ENCODE assay signal across 22 mouse cellular contexts in genomic region chr19:23576685-23577084, GRCm38 (mm10).
DNase-seq lines count a peak whose midpoint lies in the region; ATAC-seq and TF ChIP-seq lines count a peak whose summit lies in the region.
"Had no signal": no experiment of that assay in that cellular context is flagged by ENCODE, and none has a peak within 500 bp of the region (broad histone marks: within the 10 kb centered on the region; RNA-seq: fewer than 3 reads in every experiment).

No protein-coding gene starts in this region.

- no peak overlapping the region for H3K27ac ChIP-seq in forebrain, postnatal 0 days (ENCODE audit: low read depth, low read length)
- H3K27ac ChIP-seq in forebrain, embryonic 10.5 days, result no peak overlapping the region
- no peak overlapping the region for H3K27ac ChIP-seq in layer of hippocampus, adult 2 months
- H3K27ac ChIP-seq in CH12.LX (ENCODE audit: insufficient read depth, low read depth), result no peak overlapping the region
- H3K27ac ChIP-seq: embryonic facial prominence, embryonic 10.5 days; heart, embryonic 13.5 days; limb, embryonic 10.5 days; liver, embryonic 12.5 days; neural tube, embryonic 13.5 days had no signal

- no peak for TF ChIP-seq POLR2A in CH12.LX (IDR thresholded peaks at IDR 0.05; ENCODE audit: low read depth, low read length)

- dilution Hi-C loops in CH12.LX (cut with MboI; ENCODE audit: extremely low pct_ligation_motif_present, extremely low pct_unique_long_range_greater_than_20kb, low sequenced_read_pairs), result no loop called here

- H3K27me3 ChIP-seq in forebrain, postnatal 0 days (ENCODE audit: insufficient read depth, low read length), result no peaks in the 10 kb centered on the region
- H3K27me3 ChIP-seq in forebrain, embryonic 10.5 days (ENCODE audit: poor library complexity, severe bottlenecking), result no peaks in the 10 kb centered on the region
- no peaks in the 10 kb centered on the region for H3K27me3 ChIP-seq in CH12.LX (replicated peaks)
- H3K27me3 ChIP-seq: heart, embryonic 13.5 days; liver, embryonic 12.5 days; neural tube, embryonic 13.5 days had no signal

- no peaks in the 10 kb centered on the region for H3K36me3 ChIP-seq in forebrain, postnatal 0 days (ENCODE audit: insufficient read depth)
- no peaks in the 10 kb centered on the region for H3K36me3 ChIP-seq in forebrain, embryonic 10.5 days (replicated peaks)
- H3K36me3 ChIP-seq in CH12.LX (replicated peaks in 1 of 2; ENCODE audit: control insufficient read depth in 1 of 2, insufficient read depth in 1 of 2, low read length in 1 of 2), result no peaks in the 10 kb centered on the region
- H3K36me3 ChIP-seq: embryonic facial prominence, embryonic 10.5 days; heart, embryonic 13.5 days; limb, embryonic 10.5 days; liver, embryonic 12.5 days; neural tube, embryonic 13.5 days had no signal

- no peak overlapping the region for H3K4me2 ChIP-seq in forebrain, postnatal 0 days (ENCODE audit: low read depth)
- H3K4me2 ChIP-seq in CH12.LX (ENCODE audit: insufficient read depth, low read depth, poor library complexity, severe bottlenecking), result no peak overlapping the region
- H3K4me2 ChIP-seq: heart, embryonic 13.5 days; liver, embryonic 12.5 days; neural tube, embryonic 13.5 days had no signal

- 59% methylated on average over 4 of the region's 4 CpGs for WGBS in forebrain, postnatal 0 days
- 57% methylated on average over 4 of the region's 4 CpGs for WGBS in forebrain, embryonic 10.5 days

- in situ Hi-C loops in CH12.LX (cut with MboI; ENCODE audit: low pct_ligation_motif_present, low pct_unique_long_range_greater_than_20kb, low sequenced_read_pairs), result no loop called here

- no peak for ATAC-seq in forebrain, postnatal 0 days
- ATAC-seq: hindbrain, embryonic 16.5 days; liver, embryonic 12.5 days had no signal

- H3K79me2 ChIP-seq in CH12.LX (replicated peaks; ENCODE audit: control insufficient read depth, extremely low read depth, insufficient read depth, poor library complexity, severe bottlenecking), result no peaks in the 10 kb centered on the region

- no peaks in the 10 kb centered on the region for H3K4me1 ChIP-seq in forebrain, postnatal 0 days (ENCODE audit: insufficient read depth)
- no peaks in the 10 kb centered on the region for H3K4me1 ChIP-seq in forebrain, embryonic 10.5 days
- peaks cover 0 to 5% of the 10 kb centered on the region in 2 experiments; a peak in 2 of 4 replicates for H3K4me1 ChIP-seq in CH12.LX (ENCODE audit: control insufficient read depth in 1 of 2, insufficient read depth in 2 of 2)
- H3K4me1 ChIP-seq: embryonic facial prominence, embryonic 10.5 days; heart, embryonic 13.5 days; limb, embryonic 10.5 days; liver, embryonic 12.5 days; neural tube, embryonic 13.5 days had no signal

- TF ChIP-seq EP300 in CH12.LX (IDR thresholded peaks at IDR 0.05; ENCODE audit: low read length), result no peak

- peak; percentile 34 for TF ChIP-seq RAD21 in CH12.LX (IDR thresholded peaks at IDR 0.05; ENCODE audit: low read depth, low read length)

- peak; percentile 19 for DNase-seq in forebrain, postnatal 0 days
- DNase-seq in forebrain, embryonic 10.5 days (ENCODE audit: extremely low spot score, low spot score), result no peak
- DNase-seq in layer of hippocampus, adult 2 months (ENCODE audit: low spot score in 2 of 2), result no peak
- DNase-seq in layer of hippocampus, adult 9-10 months (ENCODE audit: low spot score), result no peak
- no peak for DNase-seq in CH12.LX (ENCODE audit: extremely low read depth)
- DNase-seq in brain, adult 2 months (ENCODE audit: low read depth, low spot score), result peak; percentile 64
- no peak for DNase-seq in testis, postnatal 14 days (ENCODE audit: low spot score)
- DNase-seq in adrenal gland, postnatal 4 days (ENCODE audit: low spot score in 2 of 2), result no peak
- DNase-seq: cerebellum, adult 11 months; cerebellum, postnatal 36 days; gastrocnemius, postnatal 36 days; heart, postnatal 36 days; kidney, adult 11 months; right cerebral cortex, postnatal 25 days; thymus, postnatal 4 days had no signal

- no peaks in the 10 kb centered on the region for H3K9me3 ChIP-seq in forebrain, postnatal 0 days (ENCODE audit: low read length)
- H3K9me3 ChIP-seq in forebrain, embryonic 10.5 days, result no peaks in the 10 kb centered on the region
- no peaks in the 10 kb centered on the region for H3K9me3 ChIP-seq in CH12.LX (replicated peaks; ENCODE audit: low read length)
- H3K9me3 ChIP-seq: embryonic facial prominence, embryonic 10.5 days; limb, embryonic 10.5 days; liver, embryonic 12.5 days; neural tube, embryonic 13.5 days had no signal

- H3K4me3 ChIP-seq in forebrain, postnatal 0 days (ENCODE audit: low read depth, low read length), result no peak overlapping the region
- H3K4me3 ChIP-seq in forebrain, embryonic 10.5 days, result no peak overlapping the region
- no peak overlapping the region for H3K4me3 ChIP-seq in layer of hippocampus, adult 2 months
- no peak overlapping the region for H3K4me3 ChIP-seq in CH12.LX (replicated peaks in 1 of 3; ENCODE audit: low read depth in 2 of 3, low read length in 2 of 3, poor library complexity in 1 of 3)
- H3K4me3 ChIP-seq: embryonic facial prominence, embryonic 10.5 days; erythroblast, embryonic 14.5 days; heart, embryonic 13.5 days; limb, embryonic 10.5 days; liver, embryonic 12.5 days; neural tube, embryonic 13.5 days had no signal

- no peak overlapping the region for H3K9ac ChIP-seq in forebrain, postnatal 0 days
- H3K9ac ChIP-seq in CH12.LX (ENCODE audit: insufficient read depth, low read depth), result no peak overlapping the region
- H3K9ac ChIP-seq: heart, embryonic 13.5 days; liver, embryonic 12.5 days; neural tube, embryonic 13.5 days had no signal

- TF ChIP-seq CTCF in forebrain, postnatal 0 days (IDR thresholded peaks at IDR 0.05; ENCODE audit: low read depth), result peak; percentile 42
- peak; percentile 72 for TF ChIP-seq CTCF in layer of hippocampus, adult 2 months (conservative IDR thresholded peaks at IDR 0.05)
- TF ChIP-seq CTCF in CH12.LX (conservative IDR thresholded peaks at IDR 0.05 in 1 of 2, IDR thresholded peaks at IDR 0.05 in 1 of 2; ENCODE audit: low read depth in 2 of 2, low read length in 2 of 2), result peak in 1 of 2 experiments; percentile 35; a peak in 2 of 4 replicates

TF ChIP-seq in CH12.LX, 34 proteins besides CTCF, POLR2A, EP300 and RAD21:
- TF ChIP-seq CHD1 (IDR thresholded peaks at IDR 0.05; ENCODE audit: low read depth, low read length), result no peak
- no peak for TF ChIP-seq KAT2A (IDR thresholded peaks at IDR 0.05; ENCODE audit: insufficient replicate concordance, low read length)
- no peak for TF ChIP-seq MAX (IDR thresholded peaks at IDR 0.05; ENCODE audit: low read length)
- no peak for TF ChIP-seq BHLHE40 (IDR thresholded peaks at IDR 0.05; ENCODE audit: low read depth, low read length)
- no peak for TF ChIP-seq IRF4 (IDR thresholded peaks at IDR 0.05; ENCODE audit: low read depth, low read length)
- no peak for TF ChIP-seq ELF1 (IDR thresholded peaks at IDR 0.05; ENCODE audit: low read depth, low read length)
- TF ChIP-seq MAZ (IDR thresholded peaks at IDR 0.05; ENCODE audit: low read depth, low read length), result no peak
- no peak for TF ChIP-seq ETS1 (conservative IDR thresholded peaks at IDR 0.05; ENCODE audit: low read depth, low read length)
- TF ChIP-seq TBP (conservative IDR thresholded peaks at IDR 0.05; ENCODE audit: low read depth, low read length), result no peak
- no peak for TF ChIP-seq NELFE (IDR thresholded peaks at IDR 0.05; ENCODE audit: low read depth, low read length)
- TF ChIP-seq ZKSCAN1 (IDR thresholded peaks at IDR 0.05; ENCODE audit: borderline replicate concordance, low read depth, low read length), result no peak
- no peak for TF ChIP-seq JUN (IDR thresholded peaks at IDR 0.05; ENCODE audit: insufficient read depth, low read depth, low read length)

Comparison
In these comparisons a context has a peak if more than half of its experiments do, and no peak if none do; other contexts are left out.
1. DNase-seq: peak in forebrain, postnatal 0 days (single experiment) and brain, adult 2 months (single experiment); none in forebrain, embryonic 10.5 days (single experiment), layer of hippocampus, adult 2 months (0 of 2), layer of hippocampus, adult 9-10 months (single experiment), CH12.LX (single experiment), testis, postnatal 14 days (single experiment) and adrenal gland, postnatal 4 days (0 of 2).